Mouse (Mus musculus) cerebellum, adult (tissue): Measurements from ENCODE around the gene Klf11.
"Not testable (repeated sequence)": the region's sequence is repeated elsewhere in the genome, so short reads cannot be mapped to it uniquely, and the experiment has no call there.

ENCODE experiments used
- ATAC-seq: cut with Nextera tagmentation; 2 replicates; pipeline ENCODE4 v1.9.2; 2017; ENCODE audit warnings: mild to moderate bottlenecking, moderate library complexity, mixed read lengths; ENCODE audit not compliant: insufficient number of reproducible peaks, low FRiP score, low TSS enrichment

The Klf11 gene

DNA sequence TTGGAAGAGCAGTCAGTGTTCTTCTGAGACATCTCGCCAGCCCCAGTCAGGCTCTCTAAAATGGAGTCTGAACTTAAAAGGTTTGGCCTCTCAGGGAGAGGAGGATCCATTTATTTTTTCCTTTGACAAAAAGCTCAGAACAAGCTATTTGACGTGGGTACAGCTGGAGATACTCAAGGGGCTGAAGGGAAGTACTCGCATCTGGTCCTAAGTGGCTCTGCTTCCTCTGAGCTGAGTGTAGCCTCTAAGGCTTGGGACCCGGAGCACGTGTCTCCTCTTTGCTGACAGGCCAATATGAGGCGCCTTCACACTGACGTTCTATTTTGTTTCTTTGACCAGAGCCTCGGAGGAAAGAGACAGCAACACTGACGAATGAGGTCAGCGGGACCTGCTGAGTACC lies 48.5 kb downstream of the Klf11 start:
- ATAC-seq, result no peak

DNA sequence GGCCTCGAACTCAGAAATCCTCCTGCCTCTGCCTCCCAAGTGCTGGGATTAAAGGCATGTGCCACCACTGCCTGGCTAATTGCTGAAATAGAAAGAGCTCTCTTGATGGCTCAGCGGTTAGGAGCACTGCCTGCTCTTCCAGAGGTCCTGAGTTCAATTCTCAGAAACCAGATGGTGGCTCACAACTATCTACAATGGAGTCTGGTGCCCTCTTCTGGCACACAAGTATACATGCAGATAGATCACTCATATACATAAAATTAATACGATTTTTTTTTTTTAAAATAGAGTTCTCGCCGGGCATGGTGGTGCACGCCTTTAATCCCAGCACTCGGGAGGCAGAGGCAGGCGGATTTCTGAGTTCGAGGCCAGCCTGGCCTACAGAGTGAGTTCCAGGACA lies 50.5 kb downstream of the Klf11 start:
- ATAC-seq, result not testable (repeated sequence)

DNA sequence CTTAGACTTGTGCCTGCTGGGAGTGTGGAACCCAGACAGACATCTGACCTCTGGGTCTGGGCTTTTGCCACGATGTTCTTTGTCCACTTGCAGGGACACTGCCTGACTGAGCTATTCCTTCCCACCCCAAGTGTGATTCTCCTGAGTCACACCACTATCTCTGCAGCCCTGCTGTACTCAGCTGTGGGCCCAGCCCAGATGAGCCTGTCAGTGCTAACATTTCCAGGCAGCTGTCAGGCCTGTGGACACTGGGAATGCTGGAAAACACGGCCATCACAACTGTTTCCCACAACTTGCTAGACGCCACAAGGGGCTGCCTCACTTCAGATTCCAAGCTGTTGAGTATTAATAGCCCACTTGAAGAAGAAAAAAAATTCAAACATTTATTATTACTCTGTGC lies 51.9 kb downstream of the Klf11 start:
- ATAC-seq, result no peak

DNA sequence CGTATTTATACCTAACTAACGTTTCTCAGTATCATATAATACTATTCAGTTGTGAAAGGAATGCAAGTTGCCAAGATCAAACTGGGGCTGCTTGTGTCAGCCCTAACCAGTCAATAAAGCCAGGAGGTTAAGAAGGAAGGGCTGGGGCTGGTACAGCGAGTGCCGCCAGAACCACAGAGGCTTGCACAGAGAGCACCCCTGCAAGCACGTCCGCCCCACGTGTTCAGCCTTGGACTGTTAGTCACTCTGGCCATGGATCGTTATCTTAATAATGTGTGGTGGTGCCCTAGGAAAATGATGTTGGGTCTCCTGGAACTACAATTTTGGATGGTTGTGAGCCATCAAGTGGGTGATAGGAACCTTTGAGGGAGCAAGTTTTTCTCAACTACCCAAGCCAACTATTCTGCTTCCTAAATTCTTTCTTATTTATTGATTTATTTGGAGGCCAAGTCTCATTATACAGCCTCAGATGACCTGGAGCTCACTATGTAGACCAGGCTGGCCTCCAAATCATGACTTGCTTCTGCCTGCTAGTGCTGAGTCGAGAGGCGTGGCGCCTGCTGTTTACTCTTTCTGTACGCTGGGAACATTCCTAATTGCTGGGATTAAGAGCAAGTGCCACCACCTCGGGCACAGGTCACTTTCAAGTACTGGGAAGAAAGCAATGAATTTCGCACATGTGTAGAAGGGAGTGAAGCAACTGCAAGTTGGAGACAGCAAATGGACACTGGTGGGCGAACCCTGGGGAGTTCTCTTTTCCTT lies 54.6 kb downstream of the Klf11 start:
- ATAC-seq, result no peak

DNA sequence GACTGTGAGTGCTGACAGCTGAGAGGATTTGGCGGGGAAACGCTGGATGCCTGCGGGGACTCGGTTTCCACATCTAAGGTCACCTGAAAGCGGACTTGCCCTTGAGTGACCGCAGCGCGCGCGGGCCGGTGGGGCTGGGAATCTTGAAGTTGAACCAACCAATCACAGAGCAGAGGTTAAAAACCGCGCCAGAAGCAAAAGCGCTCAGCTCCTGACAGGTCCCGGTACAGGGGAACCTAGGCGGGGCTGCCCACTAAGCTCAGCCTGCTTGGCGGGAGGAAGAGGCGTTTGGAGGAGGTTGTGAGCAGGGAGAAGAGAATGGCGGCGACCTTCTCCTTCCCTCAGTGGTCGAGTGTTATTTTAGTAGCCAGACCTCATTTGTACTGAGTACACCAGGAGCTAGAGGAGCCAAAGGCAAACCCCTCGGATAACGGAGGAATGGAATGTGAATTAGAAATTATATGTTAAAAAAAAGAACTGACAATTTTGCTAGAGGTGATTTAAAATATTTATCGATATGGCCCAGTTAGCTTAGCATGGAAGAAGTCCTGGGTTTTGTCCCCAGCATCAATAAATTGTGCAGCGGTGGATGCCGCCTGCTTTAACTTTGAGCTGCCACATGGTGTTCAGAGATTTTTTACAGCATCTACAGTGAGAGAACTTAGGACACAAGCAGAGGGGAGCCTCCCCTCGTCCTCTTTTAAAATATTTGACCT lies 55.8 kb downstream of the Klf11 start:
- ATAC-seq, result no peak

DNA sequence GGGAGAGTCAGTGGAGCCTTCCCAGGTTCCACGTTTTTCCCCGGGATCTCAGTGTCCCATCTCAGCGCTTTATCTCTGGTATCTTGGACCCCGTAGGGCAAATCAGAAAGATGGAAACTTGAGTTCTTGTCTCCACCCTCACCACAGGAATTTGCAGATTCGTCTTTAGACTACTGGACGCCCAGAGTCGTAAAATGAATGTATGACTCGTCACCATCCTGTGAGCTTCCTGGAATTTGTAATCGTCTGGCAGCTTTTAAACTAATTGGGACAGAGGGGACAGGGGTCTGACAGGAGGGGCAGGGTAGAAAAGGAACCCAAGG lies 56.4 kb downstream of the Klf11 start:
- no peak for ATAC-seq

DNA sequence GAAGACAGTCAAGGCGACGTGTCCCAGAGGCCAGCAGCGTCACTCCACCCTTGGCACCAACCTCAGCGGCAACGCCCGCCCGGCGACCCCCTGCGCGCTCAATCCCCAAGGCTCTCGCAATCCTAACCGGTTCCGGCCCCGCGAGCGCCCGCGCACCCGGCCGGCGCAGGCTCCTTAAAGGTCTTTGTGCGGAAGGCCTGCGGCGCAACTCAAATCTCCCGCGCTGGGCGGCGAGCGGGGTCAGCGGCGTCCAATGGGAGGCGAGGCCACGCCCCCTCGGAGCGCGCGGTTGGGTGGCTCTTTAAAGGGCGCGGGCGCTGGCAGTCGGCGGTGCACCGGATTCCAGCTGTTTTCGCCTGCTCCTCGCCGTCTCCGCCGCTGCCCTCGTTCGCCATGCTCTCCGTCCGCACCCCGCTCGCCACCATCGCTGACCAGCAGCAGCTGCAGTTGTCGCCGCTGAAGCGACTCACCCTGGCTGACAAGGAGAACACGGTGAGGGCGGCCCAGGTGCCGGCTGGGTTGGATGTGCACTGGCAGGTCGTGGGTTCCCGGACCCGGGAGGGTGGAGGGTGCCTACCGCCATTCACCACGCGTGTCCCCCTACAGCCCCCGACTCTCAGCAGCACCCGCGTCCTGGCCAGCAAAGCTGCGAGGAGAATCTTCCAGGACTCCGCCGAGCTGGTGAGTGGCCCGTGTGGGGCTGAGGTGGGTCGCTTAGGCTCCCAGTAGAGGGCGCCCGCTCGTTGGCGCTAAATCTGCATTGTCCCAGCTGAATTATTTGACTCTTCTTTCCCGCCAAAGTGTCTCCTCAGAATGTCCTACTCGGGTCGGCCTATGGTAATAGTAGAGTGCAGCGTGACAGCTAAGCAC lies 57.1 kb downstream of the Klf11 start, which contains the start of gene Rrm2:
Rrm2 (plus strand) TSS at position 288 of the 870 bp plus-strand sequence.
- peak; percentile 72 for ATAC-seq

DNA sequence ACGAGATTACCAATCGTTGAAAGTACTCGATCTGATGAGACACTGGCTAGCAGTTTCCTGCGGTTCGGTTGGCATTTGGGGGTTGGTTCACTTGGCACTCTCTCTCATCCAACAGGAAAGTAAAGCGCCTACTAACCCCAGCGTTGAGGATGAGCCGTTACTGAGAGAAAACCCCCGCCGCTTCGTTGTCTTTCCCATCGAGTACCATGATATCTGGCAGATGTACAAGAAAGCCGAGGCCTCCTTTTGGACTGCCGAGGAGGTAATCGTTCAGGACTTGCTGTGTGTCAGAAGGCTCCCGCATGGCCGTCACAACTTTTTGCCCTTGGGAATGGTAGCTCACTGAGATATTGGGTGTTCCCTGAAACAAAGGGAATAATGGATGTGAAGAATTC lies 57.7 kb downstream of the Klf11 start:
- ATAC-seq, result no peak

DNA sequence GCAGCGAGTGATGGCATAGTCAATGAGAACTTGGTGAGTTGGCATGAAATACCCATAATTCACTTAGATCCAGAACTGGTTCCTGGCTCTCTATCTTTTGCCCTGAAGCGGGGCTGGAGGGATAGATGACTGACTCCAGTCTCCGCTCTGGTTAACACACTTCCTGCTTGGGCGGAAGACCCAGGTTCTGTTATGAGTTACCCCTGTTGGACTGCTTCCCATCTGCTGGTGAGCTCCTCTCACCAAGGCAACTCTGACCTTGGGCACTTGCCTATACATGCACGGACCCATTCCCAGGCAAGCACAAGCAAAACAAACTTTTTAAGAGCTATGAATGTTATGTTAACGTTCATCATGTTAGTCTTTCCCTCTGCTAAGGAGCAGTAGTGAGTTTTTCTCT lies 58.3 kb downstream of the Klf11 start:
- no peak for ATAC-seq

DNA sequence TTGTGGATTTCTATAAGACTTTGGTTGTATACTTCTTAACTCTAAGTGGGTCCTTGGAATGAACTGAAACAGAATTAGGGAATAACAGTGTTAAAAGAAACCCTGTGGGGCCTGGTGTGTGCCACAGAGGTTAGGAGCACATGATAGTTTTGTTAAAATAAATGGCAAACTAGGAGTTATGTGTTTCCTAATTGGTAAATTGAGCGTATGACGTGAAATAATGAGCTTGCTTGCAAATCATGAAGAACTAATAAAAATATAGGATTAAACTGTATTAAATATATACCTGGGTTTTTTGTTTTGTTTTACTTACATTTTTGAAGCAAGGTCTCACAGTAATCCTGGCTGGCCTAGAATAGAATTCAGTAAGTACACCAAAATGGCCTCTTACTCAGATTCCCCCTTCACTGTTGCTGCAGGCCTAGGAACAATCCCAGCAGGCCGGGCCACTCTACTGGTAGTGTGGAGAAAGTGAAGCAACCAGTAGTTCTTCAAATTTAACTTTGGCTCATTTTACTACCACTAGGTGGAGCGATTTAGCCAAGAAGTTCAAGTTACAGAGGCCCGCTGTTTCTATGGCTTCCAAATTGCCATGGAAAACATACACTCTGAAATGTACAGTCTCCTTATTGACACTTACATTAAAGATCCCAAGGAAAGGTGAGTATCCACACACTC lies 58.9 kb downstream of the Klf11 start:
- 0 out of 2 replicates have a peak, but pooled peaks have one; percentile 27 for ATAC-seq

DNA sequence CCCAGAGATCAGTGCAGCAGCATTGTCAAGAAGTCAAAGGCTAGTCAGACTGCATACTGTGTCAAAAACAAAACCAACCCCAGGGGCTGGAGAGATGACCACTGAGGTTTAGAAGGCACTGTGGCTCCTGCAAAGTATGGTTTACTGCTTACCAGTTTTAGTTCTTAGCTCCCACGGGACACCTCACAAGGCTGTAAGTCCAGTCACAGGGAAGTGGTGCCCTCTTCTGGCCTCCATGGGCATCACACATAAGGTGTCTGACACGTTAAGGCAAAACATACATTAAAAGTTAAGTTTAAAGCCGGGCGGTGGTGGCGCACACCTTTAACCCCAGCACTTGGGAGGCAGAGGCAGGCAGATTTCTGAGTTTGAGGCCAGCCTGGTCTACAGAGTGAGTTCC lies 59.6 kb downstream of the Klf11 start:
- ATAC-seq, result no peak
